Mouse (Mus musculus) c-Kit-positive CD71-positive TER-119-negative erythroid progenitor cells, embryonic 14.5 days (primary cell): ENCODE measurements around the gene Slc25a1.
"Not testable (repeated sequence)": the region's sequence is repeated elsewhere in the genome, so short reads cannot be mapped to it uniquely, and the experiment has no call there.

Experiments used
- DNase-seq: peaks from one replicate; pipeline ENCODE4 v3.0.0-alpha.2; 2013; ENCODE audit warnings: low read depth

Gene Slc25a1

DNA sequence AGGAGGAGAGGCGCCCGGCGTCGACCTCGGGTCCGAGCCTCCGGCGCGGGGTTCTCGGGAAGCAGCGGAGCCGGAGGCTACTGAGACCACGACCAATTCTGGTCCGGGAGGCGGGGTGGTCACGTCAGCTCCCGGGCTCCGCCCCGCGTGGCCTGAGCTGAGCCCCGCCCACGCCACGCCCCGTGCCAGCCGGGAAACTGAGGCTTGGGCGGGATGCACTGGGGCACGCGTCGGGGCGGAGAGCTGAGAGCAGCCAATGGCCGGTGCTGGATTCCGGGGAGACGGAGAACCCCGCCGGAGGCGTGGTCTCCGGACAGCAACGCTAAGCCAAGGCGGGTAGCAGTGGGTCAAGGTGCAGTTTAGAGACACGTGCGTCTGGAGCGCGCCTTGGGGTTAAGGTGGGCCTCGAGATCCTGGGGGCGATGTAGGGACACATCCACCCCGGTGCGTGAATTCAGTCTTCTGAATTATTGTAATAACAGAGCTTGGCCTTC, at the start of gene Slc25a1:
Slc25a1 (minus strand) TSS at position 133 of the 494 bp plus-strand sequence.
- peak; percentile 78 for DNase-seq

DNA sequence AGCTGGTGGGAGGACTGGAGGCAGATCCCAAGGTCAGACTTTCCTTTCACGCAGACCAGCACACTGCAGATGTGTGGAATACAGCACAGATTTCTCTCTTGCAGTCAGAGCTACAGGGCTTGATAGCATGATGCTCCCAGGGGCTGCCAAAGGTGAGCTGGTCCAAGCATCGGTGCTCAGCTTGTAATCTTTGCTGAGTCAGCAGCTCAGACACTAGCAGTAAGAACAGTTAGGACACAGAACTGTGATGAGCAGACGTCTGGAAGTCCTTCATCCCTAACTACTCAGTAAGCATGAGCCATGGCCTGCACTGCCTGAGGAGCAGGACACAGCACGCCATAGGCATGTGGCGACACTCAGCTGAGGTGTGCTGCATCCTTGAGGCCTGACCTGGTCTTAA, 43.8 kb upstream of the Slc25a1 start:
- DNase-seq = no peak

DNA sequence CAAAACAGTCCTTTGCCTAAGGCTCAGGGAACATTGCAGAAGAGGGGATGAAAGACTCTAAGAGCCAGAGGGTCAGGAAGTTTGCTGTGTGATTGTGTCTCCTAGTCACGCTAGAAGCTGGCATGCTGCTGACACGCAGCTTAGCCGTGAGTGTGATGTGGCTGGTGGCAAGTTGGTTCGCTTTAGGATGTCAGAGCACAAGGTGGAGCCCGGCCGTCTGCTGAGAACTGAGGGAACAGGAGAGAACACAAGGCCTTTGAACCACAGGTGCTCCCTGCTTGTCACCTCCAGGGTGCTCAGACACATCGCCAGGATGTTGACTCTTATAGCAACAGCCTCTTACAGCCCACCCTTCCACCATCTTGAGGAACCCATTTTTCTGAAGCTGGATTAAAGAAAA, 34.1 kb upstream of the Slc25a1 start:
- no peak for DNase-seq

DNA sequence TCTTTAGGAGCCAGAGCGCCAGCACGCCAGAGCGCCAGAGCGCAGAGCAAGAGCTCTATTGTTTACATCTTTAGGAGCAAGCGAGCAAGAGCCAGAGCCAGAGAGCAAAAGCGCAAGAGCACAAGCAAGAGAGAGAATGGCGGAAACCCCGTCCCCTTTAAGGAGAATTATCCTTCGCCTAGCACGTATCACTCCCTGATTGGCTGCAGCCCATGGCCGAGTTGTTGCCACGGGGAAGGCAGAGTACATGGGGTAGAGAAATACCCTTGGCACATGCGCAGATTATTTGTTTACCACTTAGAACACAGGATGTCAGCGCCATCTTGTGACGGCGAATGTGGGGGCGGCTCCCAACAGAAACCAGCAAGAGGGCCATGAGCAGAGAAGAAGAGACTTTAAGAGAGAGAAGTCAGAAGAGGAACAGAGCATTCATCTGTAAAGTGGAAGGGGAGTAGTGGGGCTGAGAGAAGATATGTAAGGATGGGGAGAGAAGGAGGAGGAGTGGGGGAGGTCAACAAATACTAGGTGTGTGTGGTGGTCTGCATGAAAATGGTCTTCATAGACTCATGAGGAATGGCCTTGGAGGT, 28.1 kb upstream of the Slc25a1 start:
- not testable (repeated sequence) for DNase-seq

DNA sequence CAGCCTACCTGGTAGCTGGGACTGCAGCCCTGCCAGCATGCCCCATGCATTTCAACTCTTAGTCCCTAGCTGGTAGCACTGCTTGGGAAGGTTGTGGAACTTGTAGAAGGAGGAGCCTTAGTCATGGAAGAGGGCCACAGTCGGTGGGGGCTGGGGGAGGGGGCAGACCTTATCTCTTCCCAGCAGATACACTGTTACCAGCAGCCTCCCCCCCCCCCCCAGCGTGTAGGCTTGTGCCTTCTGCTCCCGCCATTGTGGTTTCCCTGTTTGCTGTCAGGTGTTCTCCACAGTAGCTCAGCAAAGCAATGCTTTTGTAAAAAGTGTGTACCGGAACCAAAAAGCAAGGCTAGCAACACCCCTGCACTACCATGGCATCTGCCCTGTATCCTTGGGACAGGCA, 23.6 kb upstream of the Slc25a1 start:
- no peak for DNase-seq

DNA sequence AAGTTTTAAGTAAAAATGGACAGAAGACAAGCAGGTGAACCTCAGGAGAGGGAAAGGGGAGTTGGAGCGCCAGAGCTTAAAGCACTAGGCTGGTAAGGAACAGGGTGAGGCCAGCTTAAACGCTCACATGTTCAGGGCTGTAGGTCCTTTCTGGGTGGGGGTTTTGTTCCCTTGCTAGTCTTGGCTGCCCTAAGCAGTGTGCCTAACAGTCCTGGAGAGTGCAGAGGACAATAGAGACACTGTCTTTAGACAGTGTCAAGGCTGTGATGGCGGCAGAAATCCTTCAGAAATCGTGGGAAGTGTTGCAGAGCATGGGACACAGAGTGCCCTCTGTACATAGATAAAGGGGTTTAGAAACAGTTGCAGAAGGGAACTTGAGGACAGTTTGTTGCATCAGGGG, 22.0 kb upstream of the Slc25a1 start:
- DNase-seq = no peak

DNA sequence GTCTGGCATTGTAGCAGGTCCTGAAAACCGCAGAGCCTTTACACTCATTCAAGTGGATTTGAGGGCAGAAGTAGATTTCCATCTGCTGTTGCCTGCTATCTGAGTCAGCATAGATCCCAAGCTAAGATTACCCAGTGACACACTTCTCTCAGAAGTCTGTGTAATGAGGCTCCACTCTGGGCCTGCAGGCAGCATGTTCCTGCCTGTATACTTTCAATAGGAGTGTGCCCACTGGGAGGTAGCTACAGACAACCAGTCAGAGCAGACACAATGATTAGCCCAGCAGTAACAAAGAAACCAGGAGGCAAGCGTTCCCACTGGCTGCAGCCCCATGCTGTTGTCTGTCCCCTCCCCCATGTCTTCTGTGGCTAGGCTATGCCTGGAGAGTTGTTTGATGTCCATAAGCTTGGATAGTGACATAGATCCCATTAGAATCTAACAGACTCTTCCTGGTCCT, 21.4 kb upstream of the Slc25a1 start:
- no peak for DNase-seq

DNA sequence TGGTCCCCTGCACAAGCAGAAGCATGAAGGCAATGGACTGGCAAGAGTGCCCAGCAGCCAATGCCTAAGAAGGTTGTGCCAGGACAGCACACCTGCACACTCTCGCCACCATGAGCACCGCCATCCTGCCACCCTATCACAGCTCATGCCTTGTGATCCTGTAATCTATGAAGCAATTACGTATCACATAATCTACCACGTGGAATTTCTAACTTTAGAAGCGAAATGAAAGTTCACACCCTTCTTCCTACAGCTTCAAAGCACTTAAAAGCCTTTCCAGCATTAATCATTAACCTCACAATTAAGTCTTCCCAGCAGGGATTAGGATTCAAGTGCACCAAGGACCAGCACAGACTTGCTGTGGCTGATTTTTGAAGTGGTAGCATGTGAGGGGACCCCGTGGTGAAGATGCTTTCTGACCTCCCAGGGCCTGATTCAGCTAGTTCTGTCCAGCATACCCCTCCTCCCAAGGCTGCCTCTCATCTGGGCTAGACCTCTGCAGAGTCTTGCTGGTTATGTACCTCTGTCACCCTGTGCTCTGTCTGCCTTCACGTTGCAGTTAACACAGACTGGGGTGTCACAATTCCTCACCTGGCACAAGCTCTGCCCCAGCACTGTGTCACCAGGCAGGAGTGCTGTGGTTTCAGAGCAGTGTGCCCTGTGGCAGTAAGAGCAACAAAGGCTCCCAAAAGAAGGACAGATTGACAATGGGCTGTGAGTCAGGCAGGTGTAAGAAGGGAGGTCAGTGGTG, 17.2 kb upstream of the Slc25a1 start:
- DNase-seq = no peak

DNA sequence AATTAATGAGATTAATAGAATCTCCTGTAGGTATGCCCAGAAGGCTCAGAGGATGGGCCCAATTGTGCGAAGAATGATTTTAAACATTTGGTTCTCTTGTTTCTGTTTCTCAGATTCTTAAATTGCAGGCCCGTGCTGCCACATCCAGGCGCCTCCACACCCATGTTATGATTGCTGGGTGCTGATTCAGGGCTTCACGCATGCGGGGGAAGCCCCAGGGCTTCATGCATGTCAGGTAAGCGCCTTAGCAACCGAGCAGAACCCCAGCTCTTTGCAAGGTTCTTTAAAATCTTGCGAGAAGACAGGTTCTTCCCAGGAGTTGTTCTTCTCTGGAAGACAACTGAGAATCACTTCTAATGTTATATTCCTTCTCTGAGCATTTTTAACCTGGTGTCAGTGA, 15.4 kb upstream of the Slc25a1 start:
- DNase-seq = no peak

DNA sequence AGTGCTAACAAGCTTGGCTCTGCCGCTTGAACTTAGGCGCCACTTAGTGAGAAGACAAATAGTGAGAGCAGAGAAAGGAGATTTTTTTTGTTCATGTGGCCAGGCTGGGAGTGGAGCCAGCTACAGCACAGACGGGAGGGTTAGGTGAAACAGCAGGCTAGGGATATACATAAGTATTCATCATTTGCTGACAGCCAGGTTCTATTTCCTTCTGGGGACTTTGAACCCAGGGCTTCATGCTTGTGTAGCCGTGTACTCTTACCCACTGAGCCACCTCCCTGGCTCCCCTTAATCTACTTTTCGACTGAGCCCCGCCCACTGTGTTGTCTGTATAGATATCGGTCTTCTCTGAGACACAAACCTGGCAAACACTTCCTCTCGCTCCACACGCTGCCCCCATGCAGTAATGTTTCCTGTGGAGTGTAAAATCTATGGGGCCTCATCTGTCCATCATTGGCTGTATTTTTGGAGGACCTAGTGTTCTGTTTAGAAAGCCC, 11.3 kb upstream of the Slc25a1 start:
- DNase-seq = peak; percentile 71

DNA sequence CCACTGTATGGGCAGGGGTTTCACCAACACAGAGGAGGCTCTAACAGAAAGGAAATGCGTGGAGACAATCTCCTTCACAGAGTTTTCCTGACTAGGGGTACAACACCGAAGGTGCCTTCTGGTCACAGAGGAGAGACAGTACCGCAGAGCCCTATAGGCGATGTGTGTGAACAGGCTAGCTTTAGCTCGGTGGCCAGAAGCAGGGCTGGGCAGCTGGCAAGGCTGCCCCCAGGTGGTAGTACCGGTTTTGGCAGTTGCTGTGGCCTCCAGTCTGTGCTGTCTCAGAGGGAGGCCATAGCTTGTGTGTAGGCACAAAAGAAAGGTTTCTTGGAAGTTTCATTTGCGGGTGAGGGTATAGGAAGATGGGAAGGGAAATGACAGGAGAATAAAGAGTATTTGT, 10.8 kb upstream of the Slc25a1 start:
- DNase-seq = peak; percentile 74

DNA sequence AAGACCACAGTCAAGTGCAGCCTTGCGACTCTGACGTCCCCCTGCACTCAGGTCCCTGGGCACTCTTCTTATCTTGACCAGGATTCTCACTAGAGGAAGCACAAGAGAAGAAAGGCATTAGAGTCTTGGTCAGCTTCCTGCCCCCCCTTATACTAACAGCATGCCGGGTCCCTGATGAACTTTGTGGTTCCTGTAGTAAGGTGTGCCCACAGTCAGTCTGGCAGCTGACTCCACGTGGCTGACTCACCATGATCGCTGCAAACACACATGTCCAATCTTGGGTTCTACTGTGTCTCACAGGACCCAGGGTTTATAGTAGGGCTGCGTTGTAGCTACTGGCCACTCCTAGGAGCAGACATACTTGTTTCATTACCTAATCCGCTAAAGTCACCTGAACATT, 10.2 kb upstream of the Slc25a1 start:
- DNase-seq = no peak

DNA sequence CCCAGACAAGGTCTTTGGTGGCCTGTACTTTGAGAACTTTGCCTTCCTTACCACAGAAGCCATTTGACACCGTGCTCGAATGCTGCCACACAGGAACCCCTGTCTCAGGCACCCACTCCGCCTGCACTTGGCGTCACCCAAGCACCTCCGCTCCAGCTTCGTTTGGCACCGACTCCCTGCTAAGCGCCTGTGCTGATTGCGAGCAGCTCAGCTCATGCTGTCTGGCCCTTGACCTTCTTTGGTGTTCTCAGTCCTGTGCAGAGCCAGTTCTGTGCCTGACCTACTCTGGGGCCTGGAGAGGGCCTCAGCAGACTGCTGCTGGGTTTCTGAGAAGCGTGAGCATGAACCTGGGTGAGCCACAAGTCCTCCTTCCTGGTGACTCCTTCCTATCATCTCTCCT, 8.8 kb upstream of the Slc25a1 start:
- DNase-seq = no peak

DNA sequence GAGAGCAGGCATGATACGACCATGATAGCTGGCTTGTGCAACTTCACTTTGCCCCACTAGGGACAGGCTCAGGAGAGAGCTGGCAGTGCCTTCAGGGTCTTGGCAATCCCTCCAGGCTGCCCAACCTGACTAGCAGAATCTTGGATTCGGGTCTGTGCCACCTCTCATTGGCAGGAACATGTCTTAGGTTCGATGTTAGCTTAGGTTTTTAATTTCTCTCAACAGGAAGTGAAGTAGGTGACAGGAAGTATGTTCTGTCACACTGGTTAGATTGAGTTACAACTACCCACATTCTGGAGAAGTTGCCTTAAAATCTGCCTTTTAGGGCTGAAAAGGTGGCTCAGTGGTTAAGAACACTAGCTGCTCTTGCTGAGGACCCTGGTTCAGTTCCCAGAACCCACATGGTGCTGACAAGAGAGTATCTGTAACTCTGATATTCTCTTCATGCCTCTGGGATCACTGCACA, 6.5 kb upstream of the Slc25a1 start:
- no peak for DNase-seq

DNA sequence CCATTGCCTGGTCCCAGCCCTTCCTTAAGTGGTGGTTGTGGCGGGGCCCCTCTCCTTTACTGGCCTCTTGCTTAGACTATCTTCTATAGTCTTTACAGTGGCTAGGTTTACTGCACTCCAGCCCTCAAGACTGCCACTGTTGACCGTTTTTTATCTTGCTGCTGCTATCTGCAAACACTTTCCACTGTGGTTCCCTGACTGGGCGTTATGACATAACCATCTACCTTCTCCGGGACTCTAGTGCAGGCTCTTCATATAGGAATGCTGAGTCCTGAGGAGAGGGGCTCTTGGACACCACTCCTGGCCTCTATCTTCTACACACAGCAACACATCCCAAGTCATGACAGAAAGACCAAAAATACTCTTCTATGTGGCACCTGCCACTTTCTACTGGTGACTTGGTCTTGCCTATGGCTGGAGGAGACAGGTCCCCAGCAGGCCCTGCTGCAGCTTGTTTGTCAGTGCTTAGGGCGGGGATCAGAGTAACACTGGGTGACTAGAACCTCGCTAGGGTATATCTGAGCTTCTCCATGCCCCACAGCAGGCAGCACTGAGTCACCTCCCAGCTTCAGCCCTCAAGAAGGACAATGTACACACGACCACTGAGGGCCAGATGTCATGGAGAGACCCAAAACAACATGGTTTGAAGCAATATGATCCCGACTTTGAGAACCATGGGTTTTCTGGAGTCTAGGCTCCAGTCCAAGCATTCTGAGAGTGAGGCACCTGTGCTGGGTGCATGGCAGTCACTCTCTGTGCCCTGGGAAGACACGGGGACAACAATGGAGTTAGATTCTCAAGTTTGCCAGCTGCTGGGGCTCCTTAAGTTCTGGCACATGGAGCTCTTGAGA, 5.8 kb upstream of the Slc25a1 start:
- DNase-seq = no peak

DNA sequence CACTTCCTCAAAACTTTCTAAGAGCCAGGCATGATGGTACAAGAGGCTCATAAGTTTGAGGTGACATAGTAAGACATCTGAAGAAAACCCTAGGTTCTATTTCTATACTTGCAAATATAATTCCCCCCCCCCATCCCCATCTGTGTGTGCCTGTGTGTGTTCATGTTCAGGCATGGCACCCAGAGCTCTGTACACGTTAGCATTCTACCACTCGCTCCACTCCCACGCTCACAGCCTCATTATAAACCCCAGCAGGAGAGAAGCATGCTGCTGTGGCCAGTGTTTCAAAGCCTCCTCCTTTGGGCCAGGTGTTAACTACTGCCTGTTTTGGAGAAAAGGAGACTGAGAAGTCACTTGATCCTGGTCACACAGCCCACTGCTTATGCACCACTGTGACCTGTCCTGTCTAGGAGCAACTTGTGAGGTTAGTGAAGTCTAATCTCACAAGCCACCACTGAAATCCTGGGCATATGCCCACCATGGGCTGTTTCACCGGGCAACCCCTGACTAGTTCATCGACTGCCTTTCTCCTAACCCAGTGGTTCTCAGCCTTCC, 4.0 kb upstream of the Slc25a1 start:
- DNase-seq = no peak

DNA sequence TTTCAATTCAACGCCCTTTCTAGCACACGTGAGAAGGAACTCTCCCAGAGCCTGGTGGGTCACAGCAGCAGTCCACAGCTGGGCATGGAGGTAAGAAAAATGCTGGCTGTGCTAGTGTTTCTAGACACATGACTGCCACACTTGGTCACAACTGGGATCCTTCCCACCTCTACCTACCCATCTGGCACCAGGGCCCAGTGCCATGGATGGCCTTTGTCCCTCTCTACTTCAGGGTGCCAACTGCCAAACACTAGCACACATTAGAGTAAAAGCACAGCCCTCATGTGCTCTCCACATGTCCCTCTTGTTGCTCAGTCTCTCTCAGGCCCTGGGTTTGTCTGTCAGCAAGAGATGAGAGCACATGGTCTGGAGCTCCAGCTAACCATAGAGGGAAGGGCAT, 1.6 kb upstream of the Slc25a1 start:
- DNase-seq = no peak

DNA sequence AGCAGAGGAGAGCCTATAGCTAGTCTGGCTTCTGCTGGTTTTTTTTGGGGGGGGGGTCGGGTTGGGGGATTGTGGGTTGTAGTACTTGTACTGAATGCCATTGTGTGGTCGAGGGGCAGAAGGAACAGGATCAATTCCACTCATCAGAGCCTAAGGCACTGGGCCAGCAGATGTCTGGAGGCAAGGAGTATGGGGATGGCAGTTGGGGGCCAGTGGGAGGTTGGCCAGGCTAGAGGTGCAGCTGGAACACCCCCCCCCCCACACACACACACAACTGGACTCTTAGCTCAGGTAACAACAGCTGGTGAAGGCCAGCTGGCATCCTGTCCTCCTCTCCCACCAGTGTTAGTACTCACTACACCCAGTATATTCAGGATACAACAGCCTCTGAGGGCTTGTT, 1.2 kb upstream of the Slc25a1 start:
- no peak for DNase-seq

DNA sequence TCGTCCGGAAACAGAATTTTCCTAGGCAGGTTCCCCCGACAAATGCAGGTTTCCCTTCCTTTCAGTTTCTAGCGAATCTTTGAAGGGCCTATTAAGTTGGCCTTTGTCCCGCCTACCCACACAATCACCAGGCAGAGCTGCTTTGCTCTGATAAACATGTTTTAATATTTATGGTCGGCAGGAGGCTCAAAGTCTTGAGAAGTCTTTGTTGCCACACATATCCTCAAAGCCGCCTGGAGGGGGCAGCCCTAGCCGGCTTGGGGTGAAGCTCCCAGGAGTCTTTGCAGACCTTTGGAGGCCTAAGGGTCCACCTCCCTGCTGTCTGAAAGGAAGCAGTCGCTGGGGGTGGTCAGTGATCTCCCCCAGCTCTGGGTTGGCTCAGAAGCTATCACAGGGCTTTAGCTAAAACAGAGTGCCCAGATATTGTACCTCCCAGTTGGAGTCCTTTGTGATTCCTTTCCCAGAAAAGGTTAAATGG, 647 bp upstream of the Slc25a1 start:
- DNase-seq = peak; percentile 87

DNA sequence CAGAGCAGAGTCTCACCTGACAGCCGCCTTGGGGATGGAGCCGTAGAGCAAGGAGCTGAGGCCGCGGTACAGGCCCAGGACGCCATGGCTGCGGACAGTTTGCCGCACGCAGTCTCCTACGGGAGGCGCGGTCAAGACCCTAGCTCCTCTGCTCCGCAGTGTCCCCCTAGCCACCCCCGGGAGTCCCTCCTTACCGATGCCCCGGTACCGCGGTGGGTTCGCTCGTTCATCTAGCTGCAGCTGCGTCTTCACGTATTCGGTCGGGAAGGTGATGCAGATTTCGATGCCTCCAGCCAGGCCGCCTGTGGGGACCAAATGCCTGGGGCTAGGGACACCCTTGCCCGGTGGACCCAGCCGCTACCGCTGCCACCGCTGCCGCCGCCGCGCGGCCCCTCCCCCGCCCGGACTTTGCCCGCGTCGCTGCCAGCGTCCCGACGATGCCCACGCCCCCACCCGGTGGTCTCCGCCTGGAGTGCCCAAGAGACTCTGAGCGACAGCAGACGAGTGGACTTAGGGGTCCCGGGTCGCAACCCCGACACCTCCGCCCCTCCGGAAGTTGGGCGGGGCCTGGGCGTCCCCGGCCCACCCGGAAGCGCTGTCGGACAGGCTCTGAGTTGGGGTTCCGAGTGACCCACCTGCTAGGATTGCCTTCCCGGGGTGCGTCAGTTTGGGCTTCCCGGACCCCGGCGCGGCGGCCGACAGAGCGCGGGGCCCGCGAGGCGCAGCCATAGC, 502 bp downstream of the Slc25a1 start:
- no peak for DNase-seq

DNA sequence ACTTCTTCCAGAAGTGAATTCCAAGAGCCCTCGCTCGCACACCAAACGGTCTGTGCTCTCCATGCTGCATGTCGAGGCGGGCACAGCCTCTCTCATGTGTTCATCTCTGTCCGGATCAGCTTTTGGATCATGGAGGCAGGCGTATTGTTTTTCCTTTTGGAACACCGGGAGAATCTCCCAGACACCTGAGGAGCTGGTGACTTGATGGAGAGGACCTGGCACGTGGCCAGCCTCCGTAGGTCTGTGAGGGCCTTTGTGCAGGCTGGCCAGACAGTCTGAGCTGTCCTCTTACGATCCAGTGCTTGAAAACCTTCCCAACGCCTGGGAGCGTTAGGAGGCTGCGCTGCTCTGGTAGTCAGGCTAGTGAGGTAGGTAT, 5.9 kb downstream of the Slc25a1 start:
- no peak for DNase-seq
